Mouse (Mus musculus) heart, adult 2 months (tissue): Measurements from ENCODE around the gene Cct4. TPM values are rescaled to one million over a fixed set of nuclear protein-coding genes. Genes with fewer than 3 reads are reported as not detected.

Experiments
- DNase-seq, 2 experiments: peaks; one replicate each; pipeline ENCODE4 v3.0.0; 2021
- H3K27ac ChIP-seq: fragments of 200-600 bp; 2 replicates; pipeline ENCODE4 v1.8.1; 2022
- H3K27me3 ChIP-seq: fragments of 200-500 bp; 2 replicates; pipeline ENCODE4 v1.6.1; 2012; ENCODE audit warnings: mild to moderate bottlenecking, low read length, inconsistent platforms, mixed read lengths; ENCODE audit not compliant: control insufficient read depth, insufficient read depth
- H3K36me3 ChIP-seq: fragments of 200-500 bp; 2 replicates; pipeline ENCODE4 v1.6.1; 2012; ENCODE audit warnings: low read length, inconsistent platforms; ENCODE audit not compliant: control insufficient read depth, insufficient read depth
- H3K4me1 ChIP-seq: fragments of 200-500 bp; 2 replicates; pipeline ENCODE4 v1.6.1; 2011; ENCODE audit warnings: low read length; ENCODE audit not compliant: control insufficient read depth, insufficient read depth
- H3K4me3 ChIP-seq: fragments of 200-600 bp; 2 replicates; pipeline ENCODE4 v1.8.1; 2022
- H3K79me2 ChIP-seq: fragments of 200-500 bp; replicated peaks from 2 replicates; pipeline ENCODE4 v1.6.1; 2012; ENCODE audit warnings: mild to moderate bottlenecking, inconsistent platforms, low read length, moderate library complexity, mixed read lengths; ENCODE audit not compliant: control insufficient read depth, insufficient read depth
- H3K9ac ChIP-seq: fragments of 200-500 bp; 2 replicates; pipeline ENCODE4 v1.6.1; 2012; ENCODE audit warnings: low read depth, mild to moderate bottlenecking, control low read depth, inconsistent platforms, low read length, mixed read lengths
- CTCF ChIP-seq: fragments of 200-600 bp; IDR thresholded peaks from 2 replicates; pipeline ENCODE4 v1.8.1; 2022; ENCODE audit warnings: antibody characterized with exemption, mild to moderate bottlenecking, moderate library complexity
- EP300 ChIP-seq: fragments of 200-500 bp; IDR thresholded peaks from 2 replicates; pipeline ENCODE4 v1.6.1; 2011; ENCODE audit warnings: low read depth, low read length, control low read depth; ENCODE audit not compliant: insufficient read depth
- POLR2A ChIP-seq: fragments of 200-500 bp; IDR thresholded peaks from 2 replicates; pipeline ENCODE4 v1.6.1; 2011; ENCODE audit warnings: mild to moderate bottlenecking, low read depth, low read length, control low read depth; ENCODE audit not compliant: insufficient read depth
- WGBS: fragments of 180-500 bp; shearing (Covaris S2); methylation state at CpG from one replicate; pipeline ENCODE4 v1.1.7; 2018; 5-methylcytosine and 5-hydroxymethylcytosine counted together
- intact Hi-C: fragments of 180-260 bp; cut with DNase I; formaldehyde crosslinking; loops from one replicate; pipeline ENCODE4 v1.15.1; 2025
- polyA plus RNA-seq: library from polyadenylated mRNA; depleted of rRNA; stranded (reverse); fragments of >200 nt; gene quantifications from 2 replicates; pipeline ENCODE4 v1.2.3, GENCODE M21; 2012
- total RNA-seq, 2 experiments: library from RNA; stranded (reverse); gene quantifications; 2 replicates each; pipeline ENCODE4 v1.2.3; 2021

Cct4 gene
- total and polyA plus RNA-seq, 3 experiments = 72.3 to 129 (median 114) TPM

DNA sequence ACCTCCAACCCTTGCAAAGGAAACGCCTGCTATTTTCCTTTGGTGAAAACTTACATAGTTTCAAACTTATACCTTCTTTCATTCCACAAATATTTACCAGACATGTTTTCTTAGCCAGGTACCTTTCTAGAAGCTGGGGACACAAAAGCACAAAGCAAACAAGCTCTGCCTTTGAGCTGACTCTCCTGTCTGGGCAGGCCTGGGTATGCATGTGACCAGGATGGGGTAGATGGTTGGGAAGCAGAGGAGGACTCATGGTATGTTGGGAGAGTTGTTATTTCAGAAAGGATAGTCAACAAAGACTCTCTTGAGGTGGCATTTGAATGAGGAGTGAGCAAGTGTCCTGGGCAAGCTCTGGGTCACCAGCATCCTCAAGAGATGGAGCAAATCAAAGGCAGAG lies 22.8 kb downstream of the Cct4 start:
- Histone ChIP-seq H3K9ac (no peak overlapping the region), H3K27me3 (no peaks in the 10 kb centered on the region), H3K4me3 (no peak overlapping the region), H3K4me1 (no peaks in the 10 kb centered on the region), H3K27ac (no peak overlapping the region), H3K79me2 (no peaks in the 10 kb centered on the region), H3K36me3 (no peaks in the 10 kb centered on the region)
- WGBS = 88% methylated on average over 1 of the region's 1 CpGs
- DNase-seq = no peak
- TF ChIP-seq EP300 = no peak
- no peak for TF ChIP-seq CTCF
- TF ChIP-seq POLR2A = no peak
- intact Hi-C loops = no loop called here

DNA sequence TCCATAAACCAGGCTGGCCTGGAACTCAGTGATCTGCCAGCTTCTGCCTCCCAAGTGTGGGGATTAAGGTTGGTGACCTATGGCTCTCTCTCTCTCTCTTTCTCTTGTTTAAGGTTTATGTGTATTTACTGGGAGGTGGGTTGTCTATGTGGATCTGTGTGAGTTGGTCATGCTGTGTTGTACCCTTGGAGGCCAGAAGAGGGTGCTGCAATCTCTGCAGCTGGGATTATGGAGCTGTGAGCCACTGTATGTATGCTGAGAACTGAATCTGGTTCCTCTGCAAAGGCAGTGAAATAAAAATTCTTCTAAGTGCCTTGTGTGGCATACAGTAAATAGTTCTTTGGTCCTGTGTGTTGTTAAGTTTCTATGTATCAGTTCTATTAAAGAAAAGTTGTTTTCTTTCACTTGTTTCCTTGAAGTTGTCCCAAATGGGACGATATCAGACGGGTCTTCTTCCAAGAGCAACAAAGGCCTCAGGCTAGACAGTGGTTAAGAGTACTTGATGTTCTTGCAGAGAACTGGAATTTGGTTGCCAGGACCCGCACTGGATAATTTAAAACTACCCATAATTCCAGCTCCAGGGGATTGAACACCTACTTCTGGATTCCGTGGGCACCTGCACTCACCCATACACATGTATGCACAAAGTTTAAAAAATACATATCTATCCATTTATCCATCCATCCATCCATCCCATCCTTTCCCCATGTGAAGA lies 23.4 kb downstream of the Cct4 start:
- H3K27ac ChIP-seq = no peak overlapping the region
- intact Hi-C loops = no loop called here
- H3K4me1 ChIP-seq = no peaks in the 10 kb centered on the region
- TF ChIP-seq CTCF (peak; percentile 48), POLR2A (no peak)
- H3K36me3 ChIP-seq = no peaks in the 10 kb centered on the region
- WGBS = 88% methylated on average over 4 of the region's 4 CpGs
- H3K9ac ChIP-seq = no peak overlapping the region
- no peak for DNase-seq
- H3K27me3 ChIP-seq = no peaks in the 10 kb centered on the region
- H3K79me2 ChIP-seq = no peaks in the 10 kb centered on the region
- no peak overlapping the region for H3K4me3 ChIP-seq

DNA sequence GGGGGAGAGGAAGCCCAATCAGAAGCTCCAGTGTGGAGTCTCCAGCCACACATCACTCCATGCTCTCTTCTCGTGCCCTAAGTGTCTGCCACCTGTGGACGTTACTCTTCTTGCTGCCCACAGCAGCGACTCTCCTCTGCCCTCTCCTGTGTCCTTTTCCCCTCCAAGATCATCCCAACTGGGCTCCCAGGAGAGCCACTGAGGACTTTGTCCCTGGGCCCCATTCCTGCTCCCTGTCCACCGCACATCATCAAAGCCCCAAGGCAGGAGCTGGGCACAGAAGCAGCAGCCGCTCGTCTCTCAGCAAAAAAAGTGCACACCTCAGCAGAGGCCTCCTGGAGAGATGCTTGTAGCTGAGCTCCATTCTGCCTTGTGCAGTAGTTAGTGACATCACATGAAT lies 24.7 kb downstream of the Cct4 start:
- TF ChIP-seq EP300 = no peak
- no peak for TF ChIP-seq CTCF
- no peaks in the 10 kb centered on the region for H3K4me1 ChIP-seq
- DNase-seq = no peak
- H3K27ac ChIP-seq = no peak overlapping the region
- H3K9ac ChIP-seq = no peak overlapping the region
- H3K79me2 ChIP-seq = no peaks in the 10 kb centered on the region
- intact Hi-C loops = no loop called here
- H3K36me3 ChIP-seq = no peaks in the 10 kb centered on the region
- no peak overlapping the region for H3K4me3 ChIP-seq
- WGBS = 73% methylated on average over 6 of the region's 6 CpGs
- H3K27me3 ChIP-seq = no peaks in the 10 kb centered on the region

DNA sequence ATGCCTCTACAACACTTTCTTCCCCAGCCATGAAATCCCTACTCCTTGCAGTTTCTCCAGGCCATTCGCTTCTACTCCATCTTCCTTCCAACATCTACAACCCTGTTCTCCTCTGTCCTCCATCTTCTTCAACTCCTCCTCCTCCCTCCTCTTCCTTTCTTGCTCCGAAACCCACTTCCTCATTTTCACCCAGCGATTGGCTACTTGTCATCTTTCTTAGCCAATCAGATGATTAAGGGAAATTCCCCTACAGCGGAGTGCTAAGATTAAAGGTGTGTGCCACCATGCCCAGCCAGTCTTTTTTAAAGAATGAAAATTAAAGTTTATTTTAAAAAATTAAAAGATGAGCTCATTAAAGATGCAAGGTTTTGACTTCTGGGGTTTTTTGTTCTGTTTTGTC lies 27.6 kb downstream of the Cct4 start:
- TF ChIP-seq EP300 = no peak
- TF ChIP-seq CTCF = no peak
- no peak for TF ChIP-seq POLR2A
- Histone ChIP-seq H3K9ac (no peak overlapping the region), H3K27me3 (no peaks in the 10 kb centered on the region), H3K36me3 (no peaks in the 10 kb centered on the region), H3K79me2 (no peaks in the 10 kb centered on the region), H3K27ac (no peak overlapping the region), H3K4me1 (no peaks in the 10 kb centered on the region), H3K4me3 (no peak overlapping the region)
- DNase-seq = no peak
- 92% methylated on average over 4 of the region's 4 CpGs for WGBS
- intact Hi-C loops = no loop called here

DNA sequence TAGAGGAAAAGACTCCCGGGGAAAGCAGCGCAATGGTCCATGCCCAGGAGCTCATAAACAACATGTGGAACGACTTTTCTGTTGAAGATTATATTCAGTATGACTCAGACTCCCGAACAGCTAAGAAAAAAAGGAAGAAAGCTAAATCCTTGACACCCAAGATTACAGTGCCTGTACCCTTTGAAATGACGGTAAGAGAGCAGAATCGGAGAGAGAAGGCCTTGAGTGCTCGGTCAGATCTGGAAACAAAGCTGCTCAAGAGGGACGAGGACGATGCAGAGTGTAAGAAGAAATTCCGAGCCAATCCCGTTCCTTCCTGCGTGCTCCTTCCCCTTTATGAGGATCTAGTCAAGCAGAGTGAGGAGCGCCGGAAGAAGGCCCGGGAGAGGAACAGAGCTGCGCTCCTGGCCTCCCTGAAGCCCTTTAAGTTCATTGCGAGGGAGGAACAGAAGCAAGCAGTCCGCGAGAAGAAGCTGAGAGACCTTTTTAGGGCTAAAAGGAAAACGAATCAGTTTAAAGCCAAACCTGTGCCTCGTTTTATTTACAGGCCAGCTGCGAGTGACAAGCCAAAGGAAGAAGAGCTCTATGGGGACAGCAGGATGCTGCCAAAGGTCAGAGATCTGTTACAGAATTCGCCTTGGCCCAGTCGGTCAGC lies 29.9 kb downstream of the Cct4 start:
- peak; percentile 8 to 20 for DNase-seq
- Histone ChIP-seq H3K4me1 (no peaks in the 10 kb centered on the region), H3K36me3 (no peaks in the 10 kb centered on the region), H3K9ac (no peak overlapping the region), H3K79me2 (no peaks in the 10 kb centered on the region), H3K27me3 (no peaks in the 10 kb centered on the region), H3K27ac (peak overlapping the region; percentile 15; the same call in 1 of the 2 replicates), H3K4me3 (no peak overlapping the region)
- intact Hi-C loops = no loop called here
- TF ChIP-seq CTCF (no peak), EP300 (no peak)
- WGBS = 69% methylated on average over 24 of the region's 24 CpGs

DNA sequence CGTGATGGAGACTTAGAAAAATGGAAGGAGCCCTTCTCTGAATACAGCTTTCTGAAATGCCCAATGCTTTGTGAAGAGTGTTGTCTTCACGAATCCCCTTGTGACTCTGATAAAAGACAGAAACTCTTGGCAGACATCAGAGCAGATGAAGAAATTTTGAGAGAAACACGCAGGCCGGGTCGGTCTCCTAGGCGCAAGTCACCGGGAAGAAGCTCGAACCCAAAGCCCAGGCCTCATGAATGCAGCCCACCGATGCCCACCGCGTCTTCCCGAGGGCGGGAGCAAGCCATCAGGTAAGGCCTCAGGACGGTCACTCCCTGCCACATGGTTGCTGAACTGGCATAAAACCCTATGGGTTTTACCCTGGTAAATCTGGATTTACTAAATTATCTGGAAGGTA lies 30.5 kb downstream of the Cct4 start:
- Histone ChIP-seq H3K4me3 (no peak overlapping the region), H3K27me3 (no peaks in the 10 kb centered on the region), H3K4me1 (no peaks in the 10 kb centered on the region), H3K9ac (no peak overlapping the region), H3K79me2 (no peaks in the 10 kb centered on the region), H3K36me3 (no peaks in the 10 kb centered on the region), H3K27ac (no peak overlapping the region; the same call in 1 of the 2 replicates)
- no peak for TF ChIP-seq CTCF
- TF ChIP-seq EP300 = no peak
- TF ChIP-seq POLR2A = no peak
- no peak for DNase-seq
- 85% methylated on average over 14 of the region's 14 CpGs for WGBS
- intact Hi-C loops = no loop called here
